Mouse (Mus musculus): Measurements from ENCODE around the gene Ubash3b. TPM values are rescaled to one million over a fixed set of nuclear protein-coding genes. Genes with fewer than 3 reads are reported as not detected.
A peak's percentile ranks its signal among the peaks of the same experiment; 100 is the strongest.

Ubash3b gene
- polyA plus RNA-seq (2012; fragmentation: generic; extraction: Trizol): 3.2 TPM
- long read RNA-seq, experiment 1, full-length matches to known transcripts: 5 of 21 reads
- long read RNA-seq, experiment 1, partial matches to known transcripts: 0 of 21 reads
- long read RNA-seq, experiment 1, other reads (novel, unspliced or antisense): 16 of 21 reads
- long read RNA-seq, experiment 2, full-length matches to known transcripts: 69 of 90 reads
- long read RNA-seq, experiment 2, partial matches to known transcripts: 11 of 90 reads
- long read RNA-seq, experiment 2, other reads (novel, unspliced or antisense): 10 of 90 reads

DNA sequence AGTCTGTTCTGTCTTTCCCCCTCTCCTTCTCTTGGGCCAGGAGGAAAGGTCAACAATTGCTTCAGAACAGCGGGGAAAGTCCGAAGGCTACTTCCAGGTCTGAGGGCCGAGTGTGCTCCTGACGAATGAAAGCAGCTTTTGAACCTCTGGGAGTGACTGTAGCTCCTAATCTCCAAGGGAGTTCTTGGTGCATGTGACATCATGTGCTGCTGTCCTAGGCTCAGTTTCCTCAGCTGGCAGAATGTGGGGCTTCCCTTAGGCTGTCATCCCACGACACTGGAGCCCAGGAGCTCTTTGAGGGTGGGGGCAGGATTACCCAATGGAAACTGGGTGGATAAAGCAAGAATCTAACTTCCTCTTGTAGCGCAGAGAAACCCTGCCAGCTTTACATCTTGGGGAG is at the start of gene Ubash3b:
Gene Ubash3b, minus strand, starts transcription at position 285 of the 400 bp plus-strand sequence.
- no peaks in the 10 kb centered on the region for H3K79me3 ChIP-seq (ENCODE audit: low read depth)

DNA sequence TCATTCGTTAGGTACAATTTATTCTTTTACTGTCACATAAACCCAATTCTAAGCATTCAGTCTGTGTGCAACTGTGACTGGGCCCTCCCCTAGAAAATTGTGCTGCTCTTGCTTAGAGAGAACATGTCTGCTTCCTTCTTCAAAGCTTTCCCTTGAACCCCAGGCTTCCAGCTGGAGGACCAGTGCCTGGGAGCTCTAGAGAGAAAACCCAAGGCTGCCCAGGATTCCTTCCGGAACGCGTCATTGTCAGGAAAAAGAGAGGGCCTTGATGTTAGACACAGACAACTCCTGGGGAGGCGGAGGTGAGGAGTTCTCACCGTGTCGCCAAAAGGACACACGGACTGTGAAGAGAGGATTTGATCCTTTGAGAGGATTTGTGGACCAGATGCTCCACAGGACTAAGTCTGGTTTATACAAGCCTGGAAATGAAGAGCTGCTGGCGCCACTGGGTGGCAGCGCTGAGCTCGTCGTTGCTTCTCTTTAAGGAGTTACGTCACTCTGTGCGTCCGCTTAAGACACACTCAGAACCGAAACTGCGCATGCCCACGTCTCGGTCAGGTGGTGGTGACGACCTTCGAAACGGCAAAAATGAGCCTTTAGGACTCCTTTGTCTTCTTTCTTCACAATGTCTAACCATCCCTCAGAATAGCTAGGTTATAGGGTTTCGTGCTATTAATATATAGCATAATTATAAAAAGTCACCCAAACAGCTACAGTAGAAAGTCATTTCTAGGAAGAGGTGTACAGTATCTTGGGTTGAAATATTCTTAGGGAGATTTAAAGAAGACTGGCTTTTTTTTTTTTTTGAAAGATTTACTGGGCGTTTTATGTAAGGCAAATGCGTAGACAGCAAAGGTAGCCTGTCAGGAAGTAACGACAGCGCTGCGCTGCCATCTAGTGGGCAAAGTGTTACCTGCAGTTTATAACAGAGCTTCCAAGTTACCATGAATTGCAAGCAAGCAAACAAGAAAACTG is 45.9 kb upstream of the Ubash3b start:
- no peak overlapping the region for H3K4me3 ChIP-seq (ENCODE audit: insufficient read depth, poor library complexity, severe bottlenecking)

More for the DNA sequence above, at the start of gene Ubash3b:
- Histone ChIP-seq H3K79me2 (ENCODE audit: control insufficient read depth, insufficient read depth) (peaks cover 2% of the 10 kb centered on the region), H3K36me3 (ENCODE audit: control insufficient read depth, insufficient read depth) (no peaks in the 10 kb centered on the region), H3K27me3 (ENCODE audit: control insufficient read depth, insufficient read depth, insufficient read length) (no peaks in the 10 kb centered on the region), H3ac (ENCODE audit: control insufficient read depth, insufficient read length, low read depth) (no peak within 1 kb of the TSS), H3K4me3 (ENCODE audit: insufficient read depth, poor library complexity, severe bottlenecking) (no peak within 1 kb of the TSS)
- TF ChIP-seq MYOD1 (IDR thresholded peaks at IDR 0.05; ENCODE audit: control insufficient read depth, insufficient read length, low read depth) (no peak), USF1 (IDR thresholded peaks at IDR 0.05; ENCODE audit: low read depth) (no peak), CEBPB (IDR thresholded peaks at IDR 0.05; ENCODE audit: low read depth) (no peak), CTCF (IDR thresholded peaks at IDR 0.05; ENCODE audit: control insufficient read depth, insufficient read depth, insufficient read length) (no peak), MYOG (IDR thresholded peaks at IDR 0.05; ENCODE audit: control insufficient read depth, extremely low read depth, insufficient read length) (no peak), MAX (IDR thresholded peaks at IDR 0.05) (no peak), FOSL1 (IDR thresholded peaks at IDR 0.05; ENCODE audit: insufficient read depth, low read length, poor library complexity, severe bottlenecking) (no peak)

DNA sequence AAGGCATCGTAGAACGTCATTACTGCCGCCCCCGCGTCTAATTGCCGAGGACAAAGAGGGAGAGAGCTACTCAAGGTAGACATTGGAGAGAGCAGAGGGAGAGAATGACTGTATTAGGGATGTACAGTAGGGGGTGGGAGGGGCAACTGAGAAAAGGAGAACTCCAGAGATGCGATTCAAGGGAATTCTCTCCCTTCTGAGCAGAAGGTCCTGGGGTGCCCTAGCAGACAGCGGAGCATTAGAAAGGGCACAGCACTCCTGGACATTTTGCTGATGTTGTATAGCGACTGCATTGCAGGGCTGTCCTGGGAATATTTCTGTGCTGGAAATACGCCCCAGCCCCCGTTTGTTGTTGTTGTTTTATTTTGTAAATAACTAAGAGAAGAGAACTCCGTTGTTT is 45.2 kb upstream of the Ubash3b start:
- Histone ChIP-seq H3K36me3 (ENCODE audit: control insufficient read depth, insufficient read depth) (no peaks in the 10 kb centered on the region), H3K4me3 (ENCODE audit: insufficient read depth, poor library complexity, severe bottlenecking) (no peak overlapping the region), H3K79me3 (ENCODE audit: low read depth) (no peaks in the 10 kb centered on the region), H3K79me2 (ENCODE audit: control insufficient read depth, insufficient read depth) (no peaks in the 10 kb centered on the region), H3ac (ENCODE audit: control insufficient read depth, insufficient read length, low read depth) (no peak overlapping the region), H3K27me3 (ENCODE audit: control insufficient read depth, insufficient read depth, insufficient read length) (no peaks in the 10 kb centered on the region)
- TF ChIP-seq MYOD1 (IDR thresholded peaks at IDR 0.05; ENCODE audit: control insufficient read depth, insufficient read length, low read depth) (no peak), USF1 (IDR thresholded peaks at IDR 0.05; ENCODE audit: low read depth) (no peak), CEBPB (IDR thresholded peaks at IDR 0.05; ENCODE audit: low read depth) (no peak), MYOG (IDR thresholded peaks at IDR 0.05; ENCODE audit: control insufficient read depth, extremely low read depth, insufficient read length) (no peak), CTCF (IDR thresholded peaks at IDR 0.05; ENCODE audit: control insufficient read depth, insufficient read depth, insufficient read length) (no peak), MAX (IDR thresholded peaks at IDR 0.05) (no peak), FOSL1 (IDR thresholded peaks at IDR 0.05; ENCODE audit: insufficient read depth, low read length, poor library complexity, severe bottlenecking) (no peak)

More for the DNA sequence above, 45.9 kb upstream of the Ubash3b start:
- Histone ChIP-seq H3K79me2 (ENCODE audit: control insufficient read depth, insufficient read depth) (no peaks in the 10 kb centered on the region), H3K36me3 (ENCODE audit: control insufficient read depth, insufficient read depth) (no peaks in the 10 kb centered on the region), H3K27me3 (ENCODE audit: control insufficient read depth, insufficient read depth, insufficient read length) (no peaks in the 10 kb centered on the region), H3K79me3 (ENCODE audit: low read depth) (no peaks in the 10 kb centered on the region), H3ac (ENCODE audit: control insufficient read depth, insufficient read length, low read depth) (no peak overlapping the region)
- TF ChIP-seq MAX (IDR thresholded peaks at IDR 0.05) (no peak), MYOD1 (IDR thresholded peaks at IDR 0.05; ENCODE audit: control insufficient read depth, insufficient read length, low read depth) (no peak), CTCF (IDR thresholded peaks at IDR 0.05; ENCODE audit: control insufficient read depth, insufficient read depth, insufficient read length) (peak; percentile 60), CEBPB (IDR thresholded peaks at IDR 0.05; ENCODE audit: low read depth) (no peak), USF1 (IDR thresholded peaks at IDR 0.05; ENCODE audit: low read depth) (peak; percentile 85)

- no peaks in the 10 kb centered on the region for H3K36me3 ChIP-seq (ENCODE audit: control insufficient read depth, insufficient read depth)
- no peak overlapping the region for H3K4me3 ChIP-seq (ENCODE audit: insufficient read depth, poor library complexity, severe bottlenecking)
- TF ChIP-seq MYOG (IDR thresholded peaks at IDR 0.05; ENCODE audit: control insufficient read depth, extremely low read depth, insufficient read length) (no peak), MYOD1 (IDR thresholded peaks at IDR 0.05; ENCODE audit: control insufficient read depth, insufficient read length, low read depth) (no peak), CEBPB (IDR thresholded peaks at IDR 0.05; ENCODE audit: low read depth) (no peak), CTCF (IDR thresholded peaks at IDR 0.05; ENCODE audit: control insufficient read depth, insufficient read depth, insufficient read length) (no peak), MAX (IDR thresholded peaks at IDR 0.05) (no peak), FOSL1 (IDR thresholded peaks at IDR 0.05; ENCODE audit: insufficient read depth, low read length, poor library complexity, severe bottlenecking) (no peak), USF1 (IDR thresholded peaks at IDR 0.05; ENCODE audit: low read depth) (no peak)
- no peaks in the 10 kb centered on the region for H3K79me2 ChIP-seq (ENCODE audit: control insufficient read depth, insufficient read depth)
- no peaks in the 10 kb centered on the region for H3K79me3 ChIP-seq (ENCODE audit: low read depth)
- H3ac ChIP-seq (ENCODE audit: control insufficient read depth, insufficient read length, low read depth): no peak overlapping the region
- H3K27me3 ChIP-seq (ENCODE audit: control insufficient read depth, insufficient read depth, insufficient read length): no peaks in the 10 kb centered on the region
These were observed 43.8 kb upstream of the Ubash3b start for GRCm38 (mm10) chr9:41205267-41205666.

DNA sequence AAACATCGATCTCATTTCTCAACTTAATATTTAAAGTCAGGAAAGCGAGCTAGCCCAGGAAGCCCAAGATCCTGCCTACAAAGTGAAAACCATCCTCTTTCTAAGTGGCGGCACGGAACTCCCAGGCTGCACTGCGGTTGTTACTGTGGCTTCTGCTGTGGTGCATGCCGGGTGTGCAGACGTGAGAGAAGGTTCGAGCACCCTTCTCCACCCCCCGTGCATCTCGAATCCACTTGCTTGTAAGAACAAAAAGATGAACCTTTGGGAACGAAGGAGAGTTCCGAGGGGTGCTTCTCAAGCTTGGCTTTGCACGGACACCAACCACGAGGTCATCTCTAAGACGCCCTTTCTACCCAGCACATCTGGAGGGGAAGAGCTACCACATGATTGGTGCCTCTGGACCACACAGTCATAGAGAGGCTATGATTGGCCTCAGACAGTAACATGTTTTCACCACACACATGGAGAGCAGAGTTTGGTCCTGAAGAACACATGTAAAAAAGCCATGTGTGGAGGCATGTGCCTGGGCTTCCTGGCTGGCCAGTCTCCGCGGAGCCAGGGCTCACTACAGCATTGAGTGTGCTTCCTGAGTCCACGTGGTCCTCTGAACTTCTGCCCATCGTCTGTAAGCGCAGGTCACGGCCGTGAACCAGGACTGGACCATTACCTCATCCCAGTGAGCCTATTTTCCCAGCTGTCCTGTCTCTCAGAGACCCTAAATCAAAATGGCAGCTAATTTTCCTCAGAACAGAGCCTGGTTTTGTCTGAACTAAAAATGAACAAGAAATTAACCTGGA is 38.2 kb upstream of the Ubash3b start:
- Histone ChIP-seq H3ac (ENCODE audit: control insufficient read depth, insufficient read length, low read depth) (no peak overlapping the region), H3K79me2 (ENCODE audit: control insufficient read depth, insufficient read depth) (no peaks in the 10 kb centered on the region), H3K4me3 (ENCODE audit: insufficient read depth, poor library complexity, severe bottlenecking) (no peak overlapping the region), H3K36me3 (ENCODE audit: control insufficient read depth, insufficient read depth) (no peaks in the 10 kb centered on the region), H3K27me3 (ENCODE audit: control insufficient read depth, insufficient read depth, insufficient read length) (no peaks in the 10 kb centered on the region), H3K79me3 (ENCODE audit: low read depth) (no peaks in the 10 kb centered on the region)
- TF ChIP-seq USF1 (IDR thresholded peaks at IDR 0.05; ENCODE audit: low read depth): peak; percentile 11
- TF ChIP-seq MYOD1 (IDR thresholded peaks at IDR 0.05; ENCODE audit: control insufficient read depth, insufficient read length, low read depth): peak; percentile 81
- no peak for TF ChIP-seq CEBPB (IDR thresholded peaks at IDR 0.05; ENCODE audit: low read depth)
